Mouse (Mus musculus) adrenal gland (tissue): ENCODE results near the gene E2f4.

Experiments used
- intact Hi-C: fragments of 180-260 bp; cut with DNase I; formaldehyde crosslinking; loops from one replicate; pipeline ENCODE4 v1.15.1; 2025
- long read RNA-seq, 2 experiments: library from polyadenylated mRNA; unstranded; transcript quantifications; one replicate each; pipeline ENCODE4 v2.0.0; 2020; ENCODE audit warnings: borderline replicate concordance in 1 of 2; ENCODE audit not compliant: insufficient replicate concordance in 1 of 2

Gene E2f4
- long read RNA-seq, experiment 1, transcript E2f4-201 (10 exons, 1,993 nt): major isoform, 35 of 46 reads
- long read RNA-seq, experiment 1, partial matches to known transcripts: 2 of 46 reads
- long read RNA-seq, experiment 1, other reads (novel, unspliced or antisense): 5 of 46 reads
- long read RNA-seq, experiment 2, transcript E2f4-201 (10 exons, 1,993 nt): major isoform, 49 of 57 reads
- long read RNA-seq, experiment 2, partial matches to known transcripts: 2 of 57 reads
- long read RNA-seq, experiment 2, other reads (novel, unspliced or antisense): 5 of 57 reads

DNA sequence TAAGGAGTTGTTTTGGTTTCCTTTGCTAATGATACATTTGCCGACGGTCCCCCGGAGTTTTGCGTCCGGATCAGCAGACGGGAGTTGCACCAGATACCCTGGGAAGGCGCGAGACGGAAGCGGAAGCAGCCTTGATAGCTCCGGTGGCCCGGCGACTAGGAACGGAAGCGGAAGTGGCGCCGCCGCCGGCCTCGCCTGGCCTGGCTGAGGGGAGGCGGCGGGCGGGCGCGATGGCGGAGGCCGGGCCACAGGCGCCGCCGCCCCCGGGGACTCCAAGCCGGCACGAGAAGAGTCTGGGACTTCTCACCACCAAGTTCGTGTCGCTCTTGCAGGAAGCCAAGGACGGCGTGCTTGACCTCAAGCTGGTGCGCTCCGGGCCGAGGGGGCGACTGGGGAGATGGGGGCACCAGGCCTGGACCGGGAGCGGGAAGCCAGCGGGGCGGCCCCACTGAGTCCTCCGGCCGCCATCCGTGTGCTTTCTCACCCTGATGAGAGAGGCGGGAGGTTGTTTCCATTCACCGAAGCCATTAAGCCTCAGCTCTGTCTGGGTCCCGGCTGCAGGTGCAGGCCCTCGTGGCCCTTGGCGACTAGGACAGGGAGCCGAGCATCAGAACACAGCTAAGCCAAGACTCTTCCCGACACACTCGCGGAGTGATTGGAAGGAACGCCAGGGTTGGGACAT lies at the start of gene E2f4:
Gene E2f4 (plus strand): TSS at position 153 of the 682 bp plus-strand sequence.
- intact Hi-C loops: no loop called here

DNA sequence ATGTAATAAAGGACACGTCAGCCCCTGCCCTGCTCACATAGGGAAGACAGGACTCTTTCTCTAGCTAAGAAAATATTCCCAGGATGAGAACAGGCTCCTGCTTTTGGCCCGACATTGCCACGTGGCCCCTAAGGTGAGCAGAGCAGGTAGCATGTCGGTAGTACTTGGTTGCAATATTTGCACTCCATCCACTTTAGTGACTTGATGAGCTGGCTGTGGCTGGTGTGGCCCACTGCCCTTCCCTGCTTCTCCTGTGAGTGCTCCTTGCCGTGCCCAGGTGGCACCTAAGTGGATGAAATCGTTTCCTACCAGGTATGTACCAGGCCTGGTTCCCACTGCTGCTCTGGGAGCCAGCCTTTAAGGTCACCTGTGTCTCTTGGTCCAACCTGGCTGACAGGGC lies 45.5 kb upstream of the E2f4 start:
- intact Hi-C loops: no loop called here

DNA sequence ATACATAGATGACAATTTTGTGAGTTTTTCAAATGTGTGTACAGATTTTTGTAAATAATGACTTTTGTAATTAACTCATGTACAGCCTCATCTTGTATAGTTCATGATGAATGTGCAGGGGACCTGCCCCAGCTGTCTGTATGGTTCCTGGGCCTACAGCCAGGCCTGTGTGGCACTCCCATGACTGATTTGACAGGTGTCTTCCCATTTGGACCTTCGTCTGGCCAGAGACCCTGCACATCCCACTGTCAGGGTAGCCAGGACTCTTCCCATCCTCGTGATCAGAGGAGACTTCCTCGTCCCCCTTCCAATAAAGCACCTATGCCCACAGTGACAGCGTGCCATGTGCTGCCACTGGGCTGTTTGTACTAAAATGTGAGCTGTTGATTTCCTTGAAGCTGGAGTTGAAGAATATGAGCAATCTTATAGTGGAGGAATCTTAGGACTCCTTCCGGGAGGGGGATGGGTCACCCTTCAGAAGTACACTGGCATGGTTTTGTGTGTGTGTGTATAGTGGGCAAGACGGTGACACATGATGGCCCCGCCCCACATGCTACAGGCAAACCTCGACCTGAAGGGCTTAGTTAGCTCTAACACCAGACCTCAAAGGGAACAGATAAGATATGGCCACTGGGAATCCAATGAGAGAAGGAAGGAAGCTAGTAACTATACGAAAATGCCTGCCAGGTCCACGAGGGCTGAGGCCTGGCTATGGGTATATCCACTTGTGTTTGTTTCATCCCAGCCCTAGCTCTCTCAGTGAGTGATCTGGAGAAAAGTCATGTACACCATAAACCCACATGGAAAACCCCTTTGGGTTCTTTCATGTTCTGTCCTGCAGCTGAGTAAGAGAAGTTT lies 44.6 kb upstream of the E2f4 start:
- intact Hi-C loops: no loop called here

DNA sequence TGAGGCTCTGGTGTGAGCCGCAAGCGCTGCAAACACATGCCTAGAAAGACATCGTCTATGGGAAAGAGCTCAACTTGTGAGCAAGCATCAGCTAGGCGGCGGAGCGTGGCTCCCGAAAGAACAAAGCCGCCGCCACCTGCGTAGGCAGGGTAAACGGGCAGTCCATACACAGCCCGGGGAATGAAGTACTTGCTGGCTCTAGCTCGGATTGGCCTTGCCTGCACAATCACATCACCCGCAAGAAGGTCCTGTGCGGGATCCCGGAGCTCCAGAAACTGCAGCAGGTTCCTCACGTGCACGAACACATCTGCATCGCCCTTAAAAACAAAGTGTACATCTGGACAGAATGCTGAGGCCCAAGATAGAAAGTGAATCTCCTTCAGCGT lies 43.7 kb upstream of the E2f4 start:
- intact Hi-C loops: no loop called here

DNA sequence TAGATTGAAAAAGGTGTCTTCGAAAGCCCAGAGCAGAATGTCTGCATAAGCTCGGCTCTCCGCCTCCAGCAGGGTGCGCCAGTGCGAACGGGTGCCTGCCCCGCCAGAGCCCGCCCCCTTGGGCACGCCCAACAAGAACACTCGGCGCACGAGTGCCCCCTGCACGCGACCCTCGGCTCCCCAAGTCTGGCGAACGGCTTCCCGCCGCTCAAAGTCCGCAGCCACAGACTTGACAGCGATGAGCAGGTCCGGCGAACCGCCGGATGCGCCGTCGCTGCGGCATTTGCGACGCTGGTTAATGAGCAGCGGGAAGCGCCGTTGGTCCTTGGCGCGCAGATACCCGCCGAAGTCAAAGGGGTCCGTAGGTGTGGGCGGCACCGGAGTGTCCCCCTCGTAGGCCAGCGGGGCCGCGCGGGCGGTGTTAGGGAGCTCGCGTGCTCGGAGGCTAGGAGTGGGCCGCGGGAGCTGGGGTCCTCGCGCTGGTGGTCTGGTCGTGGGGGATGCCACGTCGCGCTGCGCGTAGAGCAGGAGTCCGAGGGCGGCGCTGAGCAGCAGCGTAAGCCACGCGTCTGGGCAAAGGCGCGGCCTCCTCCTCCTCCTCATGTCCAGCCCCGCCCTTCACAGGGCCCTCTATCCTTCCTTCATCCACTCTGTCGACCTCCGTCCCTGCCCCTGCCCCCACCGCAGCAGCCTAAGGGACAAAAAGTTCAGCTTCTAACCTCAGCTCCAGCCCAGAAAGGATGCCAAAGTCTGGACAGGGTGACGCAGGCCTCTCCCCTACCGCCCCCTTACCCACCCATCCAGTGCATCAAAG lies 43.1 kb upstream of the E2f4 start:
- intact Hi-C loops: no loop called here

DNA sequence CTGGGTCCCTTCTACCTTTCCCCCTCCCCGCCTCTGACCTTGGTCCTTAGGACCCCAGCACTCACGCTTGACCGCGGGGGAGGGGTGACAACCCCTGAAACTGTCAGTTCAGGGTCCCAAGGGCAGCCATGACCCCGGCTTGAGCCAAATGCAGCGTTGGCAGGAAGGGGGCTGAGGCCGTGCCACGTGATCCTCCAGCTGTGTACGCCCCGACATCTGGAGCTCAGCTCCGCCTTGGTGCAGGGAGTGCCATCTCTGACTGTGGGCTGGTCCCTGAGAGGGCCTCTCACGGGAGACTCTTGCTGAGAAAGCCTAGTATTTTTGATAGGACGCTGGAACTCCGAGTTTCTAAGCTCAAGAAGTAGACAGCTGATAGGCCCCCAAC lies 42.5 kb upstream of the E2f4 start, which contains the start of gene B3gnt9:
Gene B3gnt9 (minus strand): TSS at position 188 of the 385 bp plus-strand sequence.
- intact Hi-C loops: loop anchor here (5.0 kb wide), 1 partner anchor 133 kb away; no protein-coding TSS in a partner anchor

DNA sequence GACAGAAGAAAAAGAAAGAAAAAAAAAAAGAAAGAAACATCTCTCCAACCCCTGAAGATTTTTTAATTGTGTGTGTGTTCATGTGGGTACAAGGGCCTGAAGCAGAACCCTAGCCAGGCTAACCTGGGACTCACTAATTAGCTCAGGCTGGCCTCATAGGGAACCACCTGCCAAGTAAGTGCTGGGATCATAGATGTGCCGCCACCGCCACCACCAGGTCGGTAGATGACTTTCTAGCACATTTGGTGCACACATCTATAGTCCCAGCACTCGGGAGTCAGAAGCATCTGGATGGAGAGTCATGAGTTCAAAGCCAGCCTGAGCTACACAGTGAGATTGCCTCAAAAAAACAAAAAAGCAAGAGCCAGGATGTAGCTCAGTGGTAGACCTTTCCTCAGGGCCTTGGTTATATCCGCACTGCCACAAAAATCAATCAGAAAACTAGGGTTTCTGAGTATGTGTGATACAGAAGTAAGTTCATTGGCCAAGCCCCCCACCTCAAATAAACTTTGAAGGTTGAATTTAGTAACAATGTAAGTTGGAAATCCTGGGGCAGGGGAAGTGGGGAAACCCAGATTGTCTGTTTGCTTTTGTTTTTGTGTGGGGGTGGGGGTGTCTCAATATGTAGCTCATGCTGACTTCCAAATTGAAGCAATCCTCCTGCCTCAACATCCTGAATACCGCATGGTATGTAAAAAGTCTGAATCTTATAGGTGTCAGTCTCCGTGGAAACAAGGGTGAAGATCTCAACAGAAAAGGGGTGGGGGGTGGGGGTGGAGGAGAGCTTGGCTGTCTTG lies 39.9 kb upstream of the E2f4 start:
- intact Hi-C loops: loop anchor here (5.0 kb wide), 1 partner anchor 135 kb away; no protein-coding TSS in a partner anchor

DNA sequence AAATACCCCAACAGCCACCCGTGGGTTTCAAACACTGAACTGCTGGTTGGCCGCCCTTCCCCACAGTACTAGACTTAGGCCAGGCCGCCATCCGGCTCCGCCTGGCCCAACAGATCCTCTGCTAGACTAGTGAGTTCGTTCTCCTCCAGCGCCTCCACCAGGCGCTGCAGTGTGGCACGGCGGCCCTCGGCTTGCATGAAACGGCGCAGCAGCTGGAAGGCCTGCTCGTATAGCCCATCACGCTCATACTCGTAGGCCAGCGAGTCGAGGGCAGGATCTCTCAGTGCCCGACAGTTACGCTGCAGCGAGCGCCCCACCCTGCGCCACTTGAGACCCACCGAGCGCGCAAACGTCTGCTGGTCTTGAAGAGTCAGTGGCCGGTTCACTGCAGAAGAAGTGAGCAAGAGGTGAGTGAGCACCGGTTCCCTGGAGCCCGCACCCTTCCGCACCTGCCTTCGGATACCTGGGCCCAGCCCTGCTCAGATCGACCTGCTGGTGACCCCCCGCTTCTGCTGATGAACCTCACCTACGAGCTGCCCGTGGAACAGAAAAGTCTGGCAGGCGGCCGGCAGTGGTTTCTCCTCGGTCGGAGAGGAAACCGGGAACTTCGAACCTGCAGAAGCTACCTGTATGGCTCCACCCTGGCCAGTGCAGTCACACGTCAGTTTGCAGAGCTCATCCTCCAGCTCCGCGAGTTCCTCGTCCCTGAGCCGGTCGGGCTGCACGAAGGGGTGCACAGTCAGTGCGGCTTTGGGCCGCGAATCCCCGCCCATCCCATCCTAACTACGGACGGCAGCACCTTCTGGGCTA lies 38.3 kb upstream of the E2f4 start:
- intact Hi-C loops: loop anchor here (5.0 kb wide), 1 partner anchor 137 kb away; no protein-coding TSS in a partner anchor

DNA sequence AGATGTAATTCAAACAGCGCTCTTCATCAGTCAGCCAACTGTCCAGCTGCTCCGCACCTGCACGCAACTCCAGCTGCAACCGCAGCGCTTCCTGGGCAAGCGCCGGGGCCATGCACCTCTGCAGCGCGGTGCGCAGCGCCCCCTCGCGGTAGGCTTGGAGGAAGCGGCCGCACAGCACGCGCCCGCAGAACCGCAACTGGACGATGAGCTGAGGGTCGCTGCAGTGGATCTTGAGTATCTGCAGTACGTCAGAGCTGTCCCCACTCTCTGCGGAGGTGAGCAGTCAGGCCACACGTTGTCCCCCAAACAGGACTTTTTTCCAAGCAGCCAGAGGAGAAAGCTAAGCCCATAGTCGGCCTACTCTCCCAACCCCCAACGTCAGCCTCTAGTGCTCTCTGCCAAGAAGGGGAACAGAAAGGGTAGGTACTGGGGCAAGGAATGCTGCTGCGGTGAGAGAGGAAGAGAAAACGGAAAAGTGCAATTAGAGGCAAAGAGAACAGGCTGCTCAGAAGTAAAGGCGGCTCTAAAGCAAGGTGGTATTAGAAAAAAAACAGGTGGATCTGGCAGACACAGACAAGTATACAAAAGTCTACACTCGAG lies 37.6 kb upstream of the E2f4 start:
- intact Hi-C loops: loop anchor here (5.0 kb wide), 2 partner anchors 33 to 138 kb away; partner anchors contain the start of gene D230025D16Rik

DNA sequence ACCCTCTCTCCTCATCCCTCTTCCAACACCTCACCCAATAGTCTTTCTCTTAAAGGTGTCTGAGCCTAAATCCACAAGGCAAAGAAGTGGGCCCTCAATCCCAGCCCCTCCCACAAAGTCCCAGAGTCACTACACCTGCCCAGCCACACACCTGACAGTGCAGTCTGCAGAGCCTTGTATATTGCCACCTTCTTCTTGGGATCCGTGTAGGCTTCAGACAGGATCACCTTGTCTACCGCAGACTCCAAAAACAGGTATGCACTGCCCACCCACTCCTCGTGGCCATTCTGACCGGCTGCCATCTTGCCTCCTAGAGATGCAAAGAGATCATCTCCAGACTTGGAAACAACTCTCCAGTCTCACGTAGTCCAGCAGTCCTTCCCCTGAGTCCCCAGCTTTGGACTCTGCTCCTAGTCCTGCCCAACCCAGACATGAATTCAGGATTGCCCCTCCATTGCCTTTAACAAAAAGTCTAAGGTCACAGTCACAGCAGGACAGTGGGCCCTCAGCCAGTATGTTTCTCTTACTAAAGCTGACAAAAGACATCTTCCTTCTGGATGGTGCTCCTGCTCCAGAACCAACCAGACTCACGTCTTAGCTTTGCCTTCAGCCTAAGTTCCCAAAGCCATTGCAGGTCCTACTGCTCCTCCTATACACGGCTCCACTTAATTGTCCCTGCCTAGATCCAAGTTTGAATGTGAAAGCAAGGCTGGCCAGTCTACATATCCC lies 36.9 kb upstream of the E2f4 start:
- intact Hi-C loops: loop anchor here (5.0 kb wide), 1 partner anchor 33 kb away; the partner anchor contains the start of gene D230025D16Rik

DNA sequence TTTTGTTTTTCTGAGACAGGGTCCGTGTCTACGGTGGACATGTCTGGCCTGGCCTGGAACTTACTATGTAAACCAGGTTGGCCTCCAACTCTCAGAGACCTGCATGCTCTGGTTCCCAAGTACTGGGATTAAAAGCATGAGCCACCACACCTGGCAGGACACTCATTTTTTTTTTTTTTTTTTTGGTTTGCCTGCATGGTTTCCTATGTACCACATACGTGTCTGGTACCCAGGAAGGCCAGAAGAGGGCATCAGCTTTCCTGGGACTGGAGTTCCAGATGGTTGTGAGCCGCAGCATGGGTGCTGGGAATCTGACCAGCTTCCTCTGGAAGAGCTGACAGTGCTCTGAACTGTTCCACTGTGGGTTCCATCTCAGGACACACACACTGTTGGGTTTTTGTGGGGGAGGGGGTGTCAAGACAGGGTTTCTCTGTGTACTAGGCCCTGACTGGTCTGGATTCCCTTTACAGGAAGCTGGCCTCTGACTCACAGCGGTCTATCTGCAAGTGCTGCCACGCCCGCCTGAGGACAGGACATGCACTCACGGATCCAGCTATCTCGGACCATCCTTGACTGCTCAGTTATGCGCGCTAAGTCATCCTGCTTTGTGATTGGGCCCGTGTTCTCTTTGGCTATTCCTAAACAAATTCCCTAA lies 36.0 kb upstream of the E2f4 start:
- intact Hi-C loops: loop anchor here (5.0 kb wide), 1 partner anchor 34 kb away; the partner anchor contains the start of gene D230025D16Rik

DNA sequence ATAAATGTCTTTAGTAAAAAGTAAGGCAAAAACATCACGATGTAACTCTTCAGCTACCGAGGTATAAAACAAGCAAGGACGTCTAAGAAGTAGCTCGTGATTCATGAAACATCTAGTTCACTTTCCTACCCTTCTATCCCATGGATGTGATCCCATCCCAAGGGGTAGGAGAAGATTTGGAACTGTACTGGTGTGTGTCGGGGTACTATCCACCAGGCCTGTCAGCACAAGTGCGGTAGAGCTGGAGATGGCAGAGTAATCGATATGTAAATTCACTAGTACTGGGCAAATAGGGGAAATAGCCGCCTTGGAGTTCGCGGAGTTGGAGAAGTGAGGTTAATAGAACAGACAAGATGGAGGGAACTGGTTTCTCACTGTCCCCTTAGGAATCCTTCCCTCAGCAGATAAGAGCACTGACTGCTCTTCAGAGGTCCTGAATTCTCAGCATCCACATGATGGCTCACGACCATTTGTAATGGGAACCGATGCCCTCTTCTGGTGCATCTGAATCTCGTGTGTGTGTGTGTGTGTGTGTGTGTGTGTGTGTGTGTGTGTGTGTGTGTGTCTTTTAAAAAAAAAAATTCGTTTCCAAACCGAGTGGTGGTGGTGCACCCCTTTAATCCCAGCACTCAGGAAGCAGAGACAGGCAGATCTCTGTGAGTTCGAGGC lies 34.1 kb upstream of the E2f4 start:
- intact Hi-C loops: loop anchor here (5.0 kb wide), 1 partner anchor 36 kb away; the partner anchor contains the start of gene D230025D16Rik

DNA sequence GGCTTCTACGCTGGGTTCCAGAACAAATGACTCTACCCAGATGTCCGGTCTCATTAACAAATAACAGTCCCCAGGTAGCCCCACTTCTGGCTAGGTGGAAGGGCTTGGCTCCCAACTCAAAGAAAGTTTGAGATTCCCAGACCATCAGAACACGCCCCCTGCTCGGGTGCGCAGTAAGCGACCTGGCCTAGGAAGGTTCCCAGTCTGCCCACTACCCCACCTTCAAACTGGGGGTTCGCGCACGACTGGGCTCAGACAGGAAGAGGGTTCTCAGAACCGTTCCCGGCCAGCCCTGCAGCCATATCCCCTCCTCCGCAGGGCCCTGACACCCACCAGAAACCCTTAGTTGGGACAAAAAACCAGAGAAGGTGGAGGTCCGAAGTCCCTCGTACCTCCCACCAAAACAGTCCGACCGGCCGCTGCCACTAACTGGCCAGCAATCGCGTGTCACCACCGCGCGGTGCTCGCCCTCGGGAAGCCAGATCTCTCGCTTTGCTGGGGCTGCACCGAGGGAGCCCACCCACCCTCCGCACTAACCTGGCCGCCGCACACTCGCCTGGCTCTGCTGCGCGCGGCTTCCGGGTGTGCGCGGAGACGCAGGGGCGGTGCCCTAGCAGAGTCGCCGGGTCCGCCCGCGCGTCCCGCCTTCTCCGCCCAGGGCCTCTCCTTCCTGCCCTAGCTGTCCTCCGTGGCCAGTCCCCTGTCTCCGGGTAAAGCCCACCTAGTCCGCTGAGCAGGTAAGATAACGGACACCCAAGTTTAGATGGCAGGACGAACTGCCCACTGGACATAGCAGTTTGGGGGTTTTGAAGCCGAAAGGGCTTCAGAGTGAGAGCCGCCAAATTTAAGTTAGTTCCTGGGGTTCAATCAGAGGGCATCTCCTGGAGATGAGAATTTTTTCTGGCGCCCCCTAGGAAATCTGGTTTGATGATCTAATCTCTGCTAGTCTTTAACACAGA lies 33.2 kb upstream of the E2f4 start, which contains the start of the genes Tradd and Fbxl8:
Gene Tradd (minus strand): TSS at position 586 of the 959 bp plus-strand sequence.
Gene Fbxl8 (plus strand): TSS at position 625 of the 959 bp plus-strand sequence.
- intact Hi-C loops: loop anchor here (5.0 kb wide), 1 partner anchor 37 kb away; the partner anchor contains the start of gene D230025D16Rik

DNA sequence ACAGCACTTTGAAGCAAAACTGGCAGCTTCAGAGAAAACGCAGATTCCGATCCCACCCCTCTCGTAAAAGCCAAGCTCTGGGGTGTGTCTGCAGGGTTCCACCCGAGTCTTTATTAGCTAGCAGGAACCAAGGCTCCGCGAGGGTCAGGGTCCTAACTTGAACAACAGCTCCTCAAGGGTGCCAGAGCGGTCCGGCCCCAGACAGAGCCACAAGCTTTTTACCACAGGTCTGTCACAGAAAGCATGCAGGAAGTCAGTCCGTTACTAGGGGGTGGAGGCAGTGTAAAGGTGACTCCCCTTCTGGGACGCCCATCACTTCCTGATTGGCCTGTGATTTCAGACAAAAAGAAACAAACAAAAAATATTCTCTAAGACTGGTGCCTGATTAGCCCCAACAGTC lies 32.3 kb upstream of the E2f4 start:
- intact Hi-C loops: no loop called here

DNA sequence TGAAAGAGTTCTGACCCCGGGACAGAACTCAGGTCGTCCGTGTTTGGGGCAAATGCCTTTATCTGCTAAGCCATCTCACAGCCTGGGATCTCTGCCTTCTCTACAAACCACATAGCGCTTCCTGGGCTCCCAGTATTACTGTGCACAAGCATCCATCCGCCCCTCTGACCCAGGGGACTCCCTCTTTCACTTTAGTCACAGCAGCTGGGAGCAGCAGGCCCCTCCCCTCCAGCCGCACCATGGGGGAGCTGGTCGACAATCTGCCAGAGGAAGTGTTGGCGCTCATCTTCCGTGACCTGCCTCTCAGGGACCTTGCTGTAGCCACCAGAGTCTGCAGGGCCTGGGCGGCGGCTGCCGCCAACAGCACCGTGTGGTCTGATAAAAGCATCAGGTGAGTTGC lies 30.7 kb upstream of the E2f4 start:
- intact Hi-C loops: no loop called here
